Mouse (Mus musculus): ENCODE data around the gene Slc6a13.

- TF ChIP-seq EP300 (optimal IDR thresholded peaks at IDR 0.05) (no peak), CTCF (IDR thresholded peaks at IDR 0.05; ENCODE audit: low read depth) (no peak)
Observed at GRCm38 (mm10) chr6:121337229-121337628, 37.2 kb downstream of the Slc6a13 start.
